Mouse (Mus musculus) erythroid progenitor cell, adult 5-6 weeks (primary cell): ENCODE data around the gene Hoxb6. TPM values are rescaled to one million over a fixed set of nuclear protein-coding genes. Genes with fewer than 3 reads are reported as not detected.

Experiments
- ATAC-seq: replicated peaks from 2 replicates; pipeline ENCODE4 v1.8.0; 2016; ENCODE audit warnings: moderate number of reproducible peaks, mild to moderate bottlenecking, moderate TSS enrichment, inconsistent platforms; ENCODE audit not compliant: poor library complexity, low FRiP score, severe bottlenecking
- total RNA-seq, 2 experiments: library from RNA; stranded (forward) in 1 of 2; stranded (reverse) in 1 of 2; fragments of 150-400 nt in 1 of 2; fragments of 186-747, 209-891 nt in 1 of 2; gene quantifications; 2 replicates each; pipeline versions ENCODE4 v1.2.3 to v1.2.4; 2015 to 2017; ENCODE audit warnings: low replicate concordance in 2 of 2

The Hoxb6 gene
- total RNA-seq, 2 experiments from 2014 or later, result not detected

GRCm38 (mm10) chr11:96313134-96313533 lies 20.9 kb downstream of the Hoxb6 start:
- ATAC-seq, result no peak

- ATAC-seq, result no peak
Measured at GRCm38 (mm10) chr11:96313806-96314428, 21.6 kb downstream of the Hoxb6 start.

- ATAC-seq, result no peak
Measured at GRCm38 (mm10) chr11:96314671-96315343, 22.5 kb downstream of the Hoxb6 start.

GRCm38 (mm10) chr11:96315344-96315681 lies 23.0 kb downstream of the Hoxb6 start:
- no peak for ATAC-seq

GRCm38 (mm10) chr11:96316696-96317607 lies 24.7 kb downstream of the Hoxb6 start:
- no peak for ATAC-seq

GRCm38 (mm10) chr11:96317608-96318367 lies 25.5 kb downstream of the Hoxb6 start, which contains the start of gene Hoxb4:
Hoxb4 (plus strand) TSS chr11:96318267.
- ATAC-seq, result no peak

GRCm38 (mm10) chr11:96318368-96319070 lies 26.2 kb downstream of the Hoxb6 start:
- no peak for ATAC-seq

GRCm38 (mm10) chr11:96319071-96319902 lies 27.0 kb downstream of the Hoxb6 start:
- ATAC-seq, result no peak

GRCm38 (mm10) chr11:96319910-96320309 lies 27.6 kb downstream of the Hoxb6 start:
- no peak for ATAC-seq

- ATAC-seq, result no peak
Measured at GRCm38 (mm10) chr11:96320688-96321087, 28.4 kb downstream of the Hoxb6 start.

- ATAC-seq, result no peak
Measured at GRCm38 (mm10) chr11:96321846-96322245, 29.6 kb downstream of the Hoxb6 start.

GRCm38 (mm10) chr11:96322738-96323137 lies 30.5 kb downstream of the Hoxb6 start:
- ATAC-seq, result no peak

GRCm38 (mm10) chr11:96323154-96323553 lies 30.9 kb downstream of the Hoxb6 start, which contains the start of gene Hoxb3:
Hoxb3 (plus strand) TSS chr11:96323326.
- no peak for ATAC-seq

GRCm38 (mm10) chr11:96324125-96324524 lies 31.8 kb downstream of the Hoxb6 start:
- no peak for ATAC-seq

GRCm38 (mm10) chr11:96324965-96325364 lies 32.7 kb downstream of the Hoxb6 start:
- no peak for ATAC-seq

GRCm38 (mm10) chr11:96325747-96326212 lies 33.5 kb downstream of the Hoxb6 start:
- ATAC-seq, result no peak

GRCm38 (mm10) chr11:96326705-96327104 lies 34.4 kb downstream of the Hoxb6 start:
- no peak for ATAC-seq

GRCm38 (mm10) chr11:96327122-96327521 lies 34.8 kb downstream of the Hoxb6 start:
- ATAC-seq, result no peak
